In the genomic region with DNA sequence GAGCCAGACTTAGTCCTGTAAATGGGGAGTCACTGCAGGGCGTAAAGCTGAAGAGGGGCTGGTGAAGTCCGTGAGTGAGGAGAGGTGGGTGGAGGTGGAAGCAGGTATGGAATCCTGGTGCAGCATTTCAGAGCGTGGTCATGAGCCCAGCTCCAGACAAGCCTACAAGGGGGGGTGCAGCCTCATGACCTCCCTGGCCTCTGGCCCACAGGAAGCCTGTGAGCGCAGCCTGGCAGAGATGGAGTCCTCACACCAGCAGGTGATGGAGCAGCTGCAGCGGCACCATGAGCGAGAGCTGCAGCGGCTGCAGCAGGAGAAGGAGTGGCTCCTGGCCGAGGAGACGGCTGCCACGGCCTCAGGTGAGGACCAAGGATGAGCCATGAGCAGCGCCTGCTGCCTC, we compare ENCODE assay signal across 22 mouse cellular contexts. TPM values are rescaled to one million over a fixed set of nuclear protein-coding genes. Genes with fewer than 3 reads are reported as not detected.
DNase-seq lines count a peak whose midpoint lies in the region; ATAC-seq lines count a peak whose summit lies in the region.
"Had no signal": no experiment of that assay in that cellular context is flagged by ENCODE, and none has a peak within 500 bp of the region (broad histone marks: within the 10 kb centered on the region; RNA-seq: fewer than 3 reads in every experiment).

No protein-coding gene starts in this region.

- DNase-seq in kidney, postnatal 10 days: peak; percentile 46
- DNase-seq in kidney, postnatal 36 days: no peak
- DNase-seq in cerebellum, adult 18-20 months: peak; percentile 44 to 52
- peak; percentile 64 for DNase-seq in cerebellum, adult 9-10 months
- DNase-seq in forebrain, embryonic 14.5 days (ENCODE audit: low spot score): no peak
- no peak for DNase-seq in ovary, adult 18-20 months (ENCODE audit: low spot score)
- DNase-seq: embryo, embryonic 11 days; gastrocnemius, adult 2 months; heart, adult 11 months; heart, postnatal 14 days; kidney, adult 18-20 months; kidney, postnatal 14 days; lung, adult 2 months; right cerebral cortex, postnatal 25 days had no signal

- no peaks in the 10 kb centered on the region for H3K27me3 ChIP-seq in embryonic facial prominence, embryonic 13.5 days
- no peaks in the 10 kb centered on the region for H3K27me3 ChIP-seq in forebrain, embryonic 14.5 days (replicated peaks; ENCODE audit: control insufficient read depth, insufficient read depth, low read length)
- H3K27me3 ChIP-seq: heart, embryonic 12.5 days; megakaryocyte, embryonic 14.5 days; neural tube, embryonic 15.5 days had no signal

- H3K4me2 ChIP-seq in embryonic facial prominence, embryonic 13.5 days: no peak overlapping the region
- H3K4me2 ChIP-seq in forebrain, embryonic 14.5 days (ENCODE audit: low read length): no peak overlapping the region
- H3K4me2 ChIP-seq: heart, embryonic 12.5 days; liver, embryonic 11.5 days; neural tube, embryonic 15.5 days had no signal

- H3K36me3 ChIP-seq in embryonic facial prominence, embryonic 13.5 days: peaks cover 98% of the 10 kb centered on the region
- H3K36me3 ChIP-seq in forebrain, embryonic 14.5 days (ENCODE audit: control insufficient read depth, insufficient read depth, low read length): peaks cover 73% of the 10 kb centered on the region

- H3K4me1 ChIP-seq in embryonic facial prominence, embryonic 13.5 days: peaks cover 9% of the 10 kb centered on the region
- no peaks in the 10 kb centered on the region for H3K4me1 ChIP-seq in forebrain, embryonic 14.5 days (ENCODE audit: control insufficient read depth, insufficient read depth, low read length)
- H3K4me1 ChIP-seq: neural tube, embryonic 15.5 days had no signal

- H3K9me3 ChIP-seq in embryonic facial prominence, embryonic 13.5 days: no peaks in the 10 kb centered on the region
- H3K9me3 ChIP-seq in forebrain, embryonic 14.5 days (replicated peaks; ENCODE audit: control insufficient read depth, low read length): no peaks in the 10 kb centered on the region
- H3K9me3 ChIP-seq: forebrain, embryonic 10.5 days; heart, embryonic 12.5 days; megakaryocyte, embryonic 14.5 days; neural tube, embryonic 15.5 days had no signal

- H3K27ac ChIP-seq in embryonic facial prominence, embryonic 13.5 days: no peak overlapping the region
- no peak overlapping the region for H3K27ac ChIP-seq in forebrain, embryonic 14.5 days (ENCODE audit: low read depth, low read length)
- H3K27ac ChIP-seq: forebrain, embryonic 10.5 days; gastrocnemius, adult 2 months; neural tube, embryonic 15.5 days had no signal

- WGBS in embryonic facial prominence, embryonic 13.5 days: 86% methylated on average over 11 of the region's 11 CpGs
- WGBS in forebrain, embryonic 14.5 days: 88% methylated on average over 11 of the region's 11 CpGs

- no peak for ATAC-seq in embryonic facial prominence, embryonic 13.5 days (ENCODE audit: insufficient number of reproducible peaks, insufficient read depth, low FRiP score, low TSS enrichment, low read depth)
- ATAC-seq in forebrain, embryonic 14.5 days: no peak
- ATAC-seq: midbrain, embryonic 16.5 days had no signal

- no peak overlapping the region for H3K4me3 ChIP-seq in embryonic facial prominence, embryonic 13.5 days
- no peak overlapping the region for H3K4me3 ChIP-seq in forebrain, embryonic 14.5 days (ENCODE audit: low read depth, low read length)
- H3K4me3 ChIP-seq: forebrain, embryonic 10.5 days; gastrocnemius, adult 2 months; heart, embryonic 12.5 days; megakaryocyte, embryonic 14.5 days; neural tube, embryonic 15.5 days had no signal

- H3K9ac ChIP-seq in embryonic facial prominence, embryonic 13.5 days: 0 out of 2 replicates have a peak overlapping the region, but pooled peaks have one; percentile 11
- no peak overlapping the region for H3K9ac ChIP-seq in forebrain, embryonic 14.5 days (ENCODE audit: low read length)
- H3K9ac ChIP-seq: heart, embryonic 12.5 days; neural tube, embryonic 15.5 days had no signal

RNA-seq across cellular contexts. Expression of gene H1f0, which starts 28.7 kb away (rescaled TPM):
- 533 and 546 TPM in 2 replicates for polyA plus RNA-seq in embryonic facial prominence, embryonic 13.5 days (2015; fragmentation: Nextera tagmentation; extraction: Ambion mirVana)
- polyA plus RNA-seq in forebrain, embryonic 14.5 days (2014; fragmentation: Nextera tagmentation; extraction: Ambion mirVana): 155 and 238 TPM in 2 replicates

RNA-seq across cellular contexts. Expression of gene Galr3, which starts 42.1 kb away (rescaled TPM):
- not detected in 2 replicates for polyA plus RNA-seq in embryonic facial prominence, embryonic 13.5 days (2015; fragmentation: Nextera tagmentation; extraction: Ambion mirVana)
- not detected in 2 replicates for polyA plus RNA-seq in forebrain, embryonic 14.5 days (2014; fragmentation: Nextera tagmentation; extraction: Ambion mirVana)
- polyA plus RNA-seq: C2C12; forebrain, embryonic 10.5 days; heart, embryonic 12.5 days; midbrain, embryonic 16.5 days had no signal

RNA-seq across cellular contexts. Expression of gene Triobp, which starts 52.1 kb away (rescaled TPM):
- 37.8 and 38.7 TPM in 2 replicates for polyA plus RNA-seq in embryonic facial prominence, embryonic 13.5 days (2015; fragmentation: Nextera tagmentation; extraction: Ambion mirVana)
- 29.3 and 38.7 TPM in 2 replicates for polyA plus RNA-seq in forebrain, embryonic 14.5 days (2014; fragmentation: Nextera tagmentation; extraction: Ambion mirVana)

Comparison
In these comparisons a context has a peak if more than half of its experiments do, and no peak if none do; other contexts are left out.
1. DNase-seq: peak in kidney, postnatal 10 days (single experiment), cerebellum, adult 18-20 months (2 of 2) and cerebellum, adult 9-10 months (single experiment); none in kidney, postnatal 36 days (0 of 2), forebrain, embryonic 14.5 days (single experiment) and ovary, adult 18-20 months (single experiment).